Mouse (Mus musculus): Measurements from ENCODE around the gene Dnah10.

DNA sequence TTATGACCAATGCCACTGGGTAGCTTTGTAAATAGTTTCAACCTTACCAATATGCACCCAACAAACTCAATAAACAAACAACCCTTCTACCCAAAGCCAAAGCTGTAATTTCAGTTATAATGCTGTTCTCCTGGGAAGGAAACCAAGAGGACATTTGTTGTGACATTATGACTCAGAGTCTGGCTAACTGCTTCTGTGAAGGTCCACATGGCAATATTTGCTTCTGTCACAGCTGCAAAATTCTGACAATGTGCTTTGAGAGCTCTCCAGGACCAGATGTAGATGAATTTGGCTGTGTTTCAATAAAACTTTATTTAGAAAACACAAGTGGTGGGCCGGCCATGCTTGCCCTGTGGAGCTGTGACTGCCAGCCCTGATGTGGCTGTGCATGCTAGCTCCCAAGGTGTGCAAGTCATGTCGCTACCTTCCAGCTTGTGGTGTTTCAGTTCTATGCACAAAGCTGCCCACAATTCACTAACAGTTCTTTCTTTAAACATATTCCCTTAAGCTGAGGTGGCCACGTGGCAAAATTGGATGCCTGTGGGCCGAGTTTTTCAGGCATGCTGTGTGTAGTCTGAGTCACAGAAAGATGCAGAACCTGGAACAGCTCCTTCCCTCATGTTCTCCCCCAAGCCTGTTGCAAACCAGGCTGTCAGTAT is 85.0 kb downstream of the Dnah10 start:
- TF ChIP-seq CTCF (IDR thresholded peaks at IDR 0.05; ENCODE audit: control insufficient read depth, insufficient read depth, insufficient read length) (no peak), MAX (IDR thresholded peaks at IDR 0.05) (no peak), USF1 (IDR thresholded peaks at IDR 0.05; ENCODE audit: low read depth) (no peak)
